Mouse (Mus musculus) CD4-positive, CD25-positive, alpha-beta regulatory T cell, adult 2 months (primary cell): ENCODE measurements at regions not wholly inside any gene's neighbourhood (a gene's known extent, or its start where the extent isn't known, plus 50 kb on each side); places are given as distances from the start of the nearest gene placed in this dataset.
"Not testable (repeated sequence)": the region's sequence is repeated elsewhere in the genome, so short reads cannot be mapped to it uniquely, and the experiment has no call there.

ENCODE experiments used
- DNase-seq: peaks from one replicate; pipeline ENCODE4 v3.0.0-alpha.2; 2012; ENCODE audit warnings: low read depth, low spot score

GRCm38 (mm10) chr14:71654785-71655627 lies 836.6 kb downstream of the Gm9195 start:
- DNase-seq: no peak

- DNase-seq: no peak
These were observed 849.1 kb downstream of the Gm9195 start for GRCm38 (mm10) chr14:71642536-71642935.

DNA sequence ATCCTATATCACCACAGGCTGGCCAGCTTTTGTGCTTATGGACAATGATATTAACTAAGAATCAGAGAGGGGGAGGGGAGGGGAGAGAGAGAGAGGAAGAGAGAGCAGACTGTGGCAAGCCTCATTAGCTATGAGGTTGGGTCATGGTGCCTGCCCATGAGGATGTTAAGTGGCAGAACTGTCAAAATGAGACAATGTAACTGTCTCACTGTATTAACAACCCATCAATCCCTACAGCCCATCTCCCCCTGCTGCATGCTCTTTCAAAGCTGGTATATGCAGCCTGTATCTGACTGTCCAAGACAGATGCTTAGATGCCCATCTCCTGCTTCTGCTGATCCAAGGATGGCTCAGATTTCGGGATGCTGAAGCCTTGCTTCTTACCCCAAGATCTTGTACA lies 852.6 kb downstream of the Gm9195 start:
- no peak for DNase-seq

GRCm38 (mm10) chr14:71635091-71635490 lies 856.5 kb downstream of the Gm9195 start:
- DNase-seq: no peak

DNA sequence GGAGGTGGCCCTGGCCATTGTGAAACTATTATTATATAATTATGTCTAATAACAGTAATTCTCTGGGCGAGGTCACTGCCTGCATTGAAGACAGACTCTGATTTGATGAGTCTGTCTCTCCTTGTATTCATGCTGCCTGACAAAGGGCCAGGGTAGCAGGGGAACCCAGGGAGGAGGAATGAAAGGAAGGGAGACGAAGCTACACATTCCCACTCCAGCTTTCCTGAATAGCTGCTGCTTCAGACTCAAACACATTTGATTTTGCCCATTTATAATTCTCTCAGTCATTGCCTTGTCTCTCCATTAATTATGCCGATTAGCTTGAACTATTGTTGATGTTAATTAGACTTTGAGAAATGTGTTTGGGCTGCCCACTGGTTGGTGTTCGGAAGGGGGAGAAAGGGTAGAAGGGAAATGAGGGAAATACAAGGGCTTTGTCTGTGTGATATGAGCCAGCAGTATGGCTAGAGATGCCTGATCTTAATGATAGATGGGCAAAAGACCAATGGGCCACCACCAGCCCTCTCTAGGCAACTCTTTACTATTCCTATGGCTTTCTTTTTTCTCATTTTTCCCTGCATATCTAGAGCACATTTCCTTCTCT lies 881.8 kb downstream of the Gm9195 start:
- no peak for DNase-seq

DNA sequence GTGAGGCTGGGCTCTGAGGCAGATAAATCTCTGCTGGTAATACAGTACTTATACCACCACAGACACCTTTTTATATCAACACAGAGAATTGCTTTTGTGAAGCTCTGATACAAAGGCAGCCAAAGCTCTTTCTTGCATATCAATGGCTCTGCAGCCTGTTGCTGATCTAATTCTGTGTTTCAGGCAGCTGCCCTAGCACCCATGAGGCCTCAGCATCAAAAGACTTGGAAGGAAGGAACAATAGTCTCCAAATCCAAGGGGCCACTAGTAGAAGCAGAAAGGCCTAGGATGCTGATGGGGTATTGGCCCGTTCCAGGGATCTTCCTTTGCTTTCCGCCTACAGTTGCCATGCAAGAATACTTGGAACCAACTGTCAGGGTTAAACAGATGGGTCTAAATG lies 887.9 kb downstream of the Gm9195 start:
- no peak for DNase-seq

DNA sequence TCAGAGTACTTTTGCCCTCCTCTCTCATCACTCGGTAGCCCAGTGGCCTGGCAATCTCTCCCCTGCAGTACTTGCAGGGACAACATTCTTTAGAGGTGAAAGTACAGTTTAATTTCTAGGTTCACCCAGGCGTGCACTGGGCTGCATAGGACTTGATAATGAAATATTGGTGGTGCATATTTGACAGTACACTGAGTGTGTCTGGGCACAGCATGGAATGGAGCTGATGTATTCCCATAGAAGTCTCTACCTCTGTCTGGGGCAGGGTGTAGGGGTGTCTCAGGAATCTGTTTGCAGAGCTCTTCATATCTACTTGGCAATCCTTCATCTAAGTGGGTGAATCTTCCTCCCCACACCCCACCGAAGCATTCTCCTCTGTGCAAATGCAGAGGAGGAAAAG lies 893.8 kb downstream of the Gm9195 start:
- DNase-seq: no peak

DNA sequence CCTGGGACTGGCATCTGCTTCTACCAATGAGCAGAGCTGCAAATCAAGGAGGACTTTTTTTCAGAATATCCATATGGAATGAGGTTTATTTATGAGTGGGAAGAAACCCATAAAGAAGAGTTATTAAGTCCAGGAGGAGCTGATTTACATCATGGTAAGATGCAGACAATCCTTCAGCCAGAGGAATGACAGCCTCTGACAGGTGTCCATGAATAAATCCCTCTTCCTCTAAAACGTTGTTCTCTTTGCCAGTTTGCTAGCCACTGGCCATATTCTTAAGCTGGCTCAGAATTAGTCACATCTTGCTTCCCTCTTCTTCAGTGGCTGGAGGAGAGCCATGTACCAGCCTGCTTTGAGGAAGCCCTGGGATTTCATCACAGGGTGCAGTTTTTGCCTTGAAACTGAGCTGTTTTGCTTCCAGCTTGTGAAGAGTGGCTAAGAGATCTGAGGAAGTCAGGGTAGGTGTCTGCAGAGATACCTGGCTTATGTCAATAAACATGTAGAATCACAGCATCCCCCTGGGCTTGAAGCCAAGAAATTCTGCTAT lies 902.9 kb downstream of the Gm9195 start:
- no peak for DNase-seq

DNA sequence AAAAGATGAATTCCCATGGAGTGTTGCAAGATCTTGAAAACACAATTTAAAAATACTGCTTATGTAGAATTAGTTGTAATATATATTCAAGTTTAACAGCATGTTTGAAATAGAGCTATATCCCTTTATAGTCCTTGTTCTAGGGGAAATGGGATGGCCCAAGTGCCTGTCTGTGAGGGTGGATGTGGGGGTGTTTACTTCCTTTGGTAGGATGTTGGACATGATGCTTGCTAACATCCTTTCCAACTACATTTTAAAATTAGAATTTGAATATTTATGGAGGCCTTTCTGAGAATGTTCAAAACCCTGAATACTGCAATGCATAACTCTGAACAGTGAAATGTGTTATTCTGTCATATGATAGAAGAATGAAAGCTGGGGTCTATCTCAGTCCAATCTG lies 903.6 kb downstream of the Gm9195 start:
- DNase-seq: no peak

DNA sequence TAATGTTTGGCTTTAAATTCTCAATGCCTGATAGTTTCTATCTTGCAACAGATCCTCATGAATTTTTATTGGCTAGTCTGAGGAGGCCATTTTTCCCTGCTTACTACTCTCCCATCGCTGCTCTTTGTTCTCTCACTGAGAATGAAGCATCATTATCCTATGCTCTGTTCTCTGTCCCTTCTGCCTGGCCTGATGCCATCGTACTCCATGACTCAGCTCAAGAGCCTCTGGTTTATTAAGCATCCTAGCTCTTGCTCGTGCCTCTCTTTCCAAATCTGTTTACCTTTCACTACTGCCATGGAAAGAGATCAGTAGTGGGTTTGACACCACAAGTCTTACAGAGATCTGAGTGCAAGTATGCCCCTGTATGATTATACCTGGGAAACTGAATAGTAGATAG lies 926.8 kb downstream of the Gm9195 start:
- no peak for DNase-seq

- DNase-seq: no peak
These were observed 929.7 kb downstream of the Gm9195 start for GRCm38 (mm10) chr14:71561906-71562305.

DNA sequence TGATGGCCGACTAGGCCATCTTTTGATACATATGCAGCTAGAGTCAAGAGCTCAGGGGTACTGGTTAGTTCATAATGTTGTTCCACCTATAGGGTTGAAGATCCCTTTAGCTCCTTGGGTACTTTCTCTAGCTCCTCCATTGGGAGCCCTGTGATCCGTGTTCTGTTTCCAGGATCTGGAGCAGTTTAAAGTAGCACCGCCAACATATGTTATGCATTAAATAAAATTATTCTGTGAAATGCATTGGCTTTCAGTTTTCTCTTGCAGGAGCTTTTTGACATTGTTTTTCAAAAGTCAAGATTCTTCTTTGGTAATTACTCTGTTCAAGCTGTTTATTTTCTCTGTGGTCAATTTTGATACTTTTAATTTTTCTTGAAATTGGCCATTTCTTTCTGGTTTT lies 937.3 kb downstream of the Gm9195 start:
- not testable (repeated sequence) for DNase-seq

DNA sequence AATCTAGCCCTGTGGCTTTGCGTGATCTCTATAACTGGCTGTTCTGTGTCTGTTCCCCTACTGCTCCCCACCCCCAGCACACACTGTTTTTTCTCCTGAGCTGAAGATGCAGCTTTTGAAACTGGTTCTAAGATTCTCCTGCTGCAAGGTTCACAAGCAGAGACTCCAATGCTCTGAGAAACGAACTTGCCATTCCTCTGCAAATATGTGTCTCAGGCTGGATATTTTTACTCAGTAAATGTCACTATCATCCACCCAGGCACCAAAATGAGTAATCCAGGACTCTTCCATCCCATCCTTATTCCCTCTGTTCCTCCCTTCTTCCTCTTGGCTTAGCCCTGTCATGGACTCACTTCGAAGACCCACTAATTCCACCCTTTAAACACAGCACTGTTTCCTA lies 943.9 kb upstream of the Fam160b2 start:
- no peak for DNase-seq

GRCm38 (mm10) chr14:71532074-71532659 lies 932.5 kb upstream of the Fam160b2 start:
- no peak for DNase-seq

- DNase-seq: no peak
These were observed 931.7 kb upstream of the Fam160b2 start for GRCm38 (mm10) chr14:71531298-71531697.

GRCm38 (mm10) chr14:71530421-71530820 lies 930.8 kb upstream of the Fam160b2 start:
- no peak for DNase-seq

DNA sequence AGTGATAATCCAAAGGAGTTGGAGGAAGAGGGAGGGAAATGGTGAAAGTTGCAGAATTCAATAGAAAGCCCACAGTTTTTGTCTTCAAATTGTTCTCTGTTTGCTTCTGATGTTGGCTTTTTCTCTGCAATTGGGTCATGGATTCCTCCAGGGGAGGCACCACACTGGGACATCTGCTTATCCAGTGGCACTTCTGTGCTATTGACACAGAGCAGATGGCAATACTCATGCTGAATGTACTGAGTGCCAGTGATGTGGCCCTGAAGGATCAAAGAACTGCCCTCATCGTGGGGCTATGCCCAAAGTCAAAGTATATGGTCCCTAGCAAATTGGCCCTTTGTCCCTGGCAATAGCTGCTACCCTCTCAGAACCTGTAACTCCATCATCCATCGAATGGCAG lies 918.9 kb upstream of the Fam160b2 start:
- no peak for DNase-seq

DNA sequence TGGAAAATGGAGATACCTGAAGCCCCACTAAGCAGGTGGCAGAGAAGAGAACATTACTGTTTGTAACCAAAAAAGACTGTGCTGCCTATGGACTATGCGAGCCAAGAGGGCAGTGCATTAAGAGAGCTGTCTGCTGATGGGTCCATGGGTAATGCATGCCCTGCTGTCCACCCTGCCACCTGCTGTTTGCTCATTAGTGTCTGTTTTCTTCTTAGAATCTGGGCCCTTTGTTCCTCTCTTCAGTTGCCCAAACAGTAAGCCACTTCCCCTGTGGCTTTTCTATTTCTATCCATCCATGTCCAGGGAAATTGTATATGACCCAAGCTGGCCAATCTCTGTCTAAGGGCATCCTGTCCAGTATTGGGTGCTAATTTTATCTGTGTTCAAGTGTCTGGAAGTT lies 901.2 kb upstream of the Fam160b2 start:
- no peak for DNase-seq

- DNase-seq: no peak
These were observed 891.6 kb upstream of the Fam160b2 start for GRCm38 (mm10) chr14:71491201-71491600.

DNA sequence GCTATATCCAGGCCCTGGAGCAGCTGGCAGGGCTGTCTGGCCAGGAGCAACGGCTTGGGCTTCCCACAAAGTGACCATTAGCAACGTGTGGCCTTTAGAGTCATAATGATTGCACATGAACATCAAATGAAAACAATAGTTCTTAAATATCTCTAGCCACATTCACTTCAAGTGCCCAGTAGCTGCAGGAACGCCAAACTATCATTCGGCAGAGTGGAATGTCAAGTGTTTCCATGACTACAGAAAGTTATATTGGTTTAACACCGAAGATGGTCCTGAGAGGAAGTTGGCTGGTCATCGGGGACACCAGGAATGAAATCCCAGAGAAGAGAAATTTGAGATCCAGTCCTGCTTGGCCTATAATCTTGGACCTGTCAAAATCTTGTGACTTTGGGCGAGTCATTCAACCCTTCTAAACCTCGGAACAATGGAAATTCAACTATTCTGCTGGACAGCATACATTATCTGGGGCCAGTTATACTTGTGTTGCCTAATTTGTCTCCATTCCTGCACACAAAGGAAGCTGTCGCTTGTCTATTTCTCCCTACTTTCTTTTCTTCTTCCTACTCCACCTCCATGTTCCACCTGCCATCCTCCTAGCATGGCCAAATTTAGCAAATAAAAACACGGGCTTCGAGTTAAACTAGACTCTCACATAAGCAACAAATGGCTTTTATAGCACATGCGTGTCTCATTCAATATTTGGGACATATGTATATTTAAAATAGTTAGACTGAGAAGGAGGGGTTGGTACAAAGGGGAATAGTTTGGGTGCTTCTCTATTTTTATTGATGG lies 886.7 kb upstream of the Fam160b2 start:
- DNase-seq: no peak

DNA sequence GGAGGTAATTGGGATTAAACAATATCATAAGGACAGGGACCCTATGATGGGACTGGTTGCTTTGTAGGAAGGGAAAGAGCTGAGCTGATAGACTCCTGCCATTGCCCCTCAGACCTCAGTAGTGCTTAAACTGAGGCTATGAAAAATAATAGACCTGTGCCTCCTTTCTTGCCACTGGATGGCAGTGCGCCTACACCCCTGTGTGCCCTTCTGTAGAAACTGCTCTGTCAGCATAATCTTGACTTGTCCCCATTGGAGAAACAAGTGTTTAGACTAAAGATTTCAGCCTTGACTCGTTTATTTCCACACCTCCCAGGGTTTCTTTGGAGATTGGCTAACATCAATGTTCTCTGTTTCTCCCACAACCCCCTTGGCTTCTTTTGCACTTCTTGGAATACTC lies 876.0 kb upstream of the Fam160b2 start:
- DNase-seq: peak; percentile 3

GRCm38 (mm10) chr14:71473907-71474306 lies 874.3 kb upstream of the Fam160b2 start:
- no peak for DNase-seq
